In genomic region chr3:45319257-45319656, GRCm38 (mm10) we compare ENCODE assay signal across 19 mouse cellular contexts. TPM values are rescaled to one million over a fixed set of nuclear protein-coding genes. Genes with fewer than 3 reads are reported as not detected.
DNase-seq lines count a peak whose midpoint lies in the region; ATAC-seq and TF ChIP-seq lines count a peak whose summit lies in the region.
"Had no signal": no experiment of that assay in that cellular context is flagged by ENCODE, and none has a peak within 500 bp of the region (broad histone marks: within the 10 kb centered on the region; RNA-seq: fewer than 3 reads in every experiment).

No protein-coding gene starts in this region.

- H3K36me3 ChIP-seq in hindbrain, postnatal 0 days (ENCODE audit: insufficient read depth, low read length) = no peaks in the 10 kb centered on the region
- no peaks in the 10 kb centered on the region for H3K36me3 ChIP-seq in hindbrain, embryonic 10.5 days
- H3K36me3 ChIP-seq in midbrain, postnatal 0 days (ENCODE audit: insufficient read depth, low read length) = no peaks in the 10 kb centered on the region
- H3K36me3 ChIP-seq in midbrain, embryonic 14.5 days (ENCODE audit: control insufficient read depth, insufficient read depth, low read length) = no peaks in the 10 kb centered on the region
- no peaks in the 10 kb centered on the region for H3K36me3 ChIP-seq in intestine, embryonic 16.5 days (ENCODE audit: control insufficient read depth, insufficient read depth, low read length)
- no peaks in the 10 kb centered on the region for H3K36me3 ChIP-seq in neural tube, embryonic 15.5 days
- H3K36me3 ChIP-seq: embryonic facial prominence, embryonic 13.5 days; forebrain, embryonic 10.5 days; limb, embryonic 13.5 days; midbrain, embryonic 13.5 days; stomach, embryonic 15.5 days had no signal

- DNase-seq in hindbrain, postnatal 0 days (ENCODE audit: low spot score) = no peak
- DNase-seq in hindbrain, embryonic 10.5 days (ENCODE audit: low spot score) = no peak
- DNase-seq in midbrain, postnatal 0 days (ENCODE audit: low spot score) = no peak
- DNase-seq in midbrain, embryonic 14.5 days = no peak
- peak; percentile 32 for DNase-seq in NIH3T3 (ENCODE audit: low read depth)
- peak; percentile 15 for DNase-seq in mesoderm, embryonic 11.5 days (ENCODE audit: low read depth, low spot score)
- DNase-seq: cerebellum, adult 9-10 months; kidney, postnatal 14 days; lung, postnatal 14 days; thymus, postnatal 25 days had no signal

- peak; percentile 36; the same call in 1 of the 2 replicates for TF ChIP-seq CTCF in hindbrain, postnatal 0 days (IDR thresholded peaks at IDR 0.05; ENCODE audit: low read depth)
- TF ChIP-seq CTCF in midbrain, postnatal 0 days (IDR thresholded peaks at IDR 0.05) = peak; percentile 35

- H3K27ac ChIP-seq in hindbrain, postnatal 0 days = no peak overlapping the region
- no peak overlapping the region for H3K27ac ChIP-seq in hindbrain, embryonic 10.5 days
- H3K27ac ChIP-seq in midbrain, postnatal 0 days (ENCODE audit: low read depth, low read length) = no peak overlapping the region
- H3K27ac ChIP-seq in midbrain, embryonic 14.5 days (replicated peaks; ENCODE audit: low read depth, low read length) = no peak overlapping the region
- no peak overlapping the region for H3K27ac ChIP-seq in intestine, embryonic 16.5 days (ENCODE audit: low read length)
- no peak overlapping the region for H3K27ac ChIP-seq in neural tube, embryonic 15.5 days (replicated peaks)
- H3K27ac ChIP-seq: embryonic facial prominence, embryonic 13.5 days; forebrain, embryonic 10.5 days; limb, embryonic 13.5 days; midbrain, embryonic 13.5 days; stomach, embryonic 15.5 days had no signal

- H3K9ac ChIP-seq in hindbrain, postnatal 0 days (replicated peaks; ENCODE audit: low read length) = no peak overlapping the region
- no peak overlapping the region for H3K9ac ChIP-seq in midbrain, postnatal 0 days (replicated peaks; ENCODE audit: low read length, poor library complexity, severe bottlenecking)
- no peak overlapping the region for H3K9ac ChIP-seq in midbrain, embryonic 14.5 days (replicated peaks; ENCODE audit: low read length)
- no peak overlapping the region for H3K9ac ChIP-seq in intestine, embryonic 16.5 days (ENCODE audit: low read depth, low read length)
- no peak overlapping the region for H3K9ac ChIP-seq in neural tube, embryonic 15.5 days (replicated peaks)
- H3K9ac ChIP-seq: embryonic facial prominence, embryonic 13.5 days; limb, embryonic 13.5 days; midbrain, embryonic 13.5 days; stomach, embryonic 15.5 days had no signal

- no peak overlapping the region for H3K4me2 ChIP-seq in hindbrain, postnatal 0 days (ENCODE audit: low read depth, low read length)
- H3K4me2 ChIP-seq in midbrain, postnatal 0 days (ENCODE audit: low read depth, low read length, poor library complexity, severe bottlenecking) = no peak overlapping the region
- H3K4me2 ChIP-seq in midbrain, embryonic 14.5 days (ENCODE audit: low read length) = no peak overlapping the region
- H3K4me2 ChIP-seq in intestine, embryonic 16.5 days (ENCODE audit: low read depth, low read length) = no peak overlapping the region
- H3K4me2 ChIP-seq in neural tube, embryonic 15.5 days = no peak overlapping the region
- H3K4me2 ChIP-seq: embryonic facial prominence, embryonic 13.5 days; limb, embryonic 13.5 days; midbrain, embryonic 13.5 days; stomach, embryonic 15.5 days had no signal

- WGBS in hindbrain, postnatal 0 days = 40% methylated on average over 2 of the region's 2 CpGs
- WGBS in hindbrain, embryonic 10.5 days = 44% methylated on average over 2 of the region's 2 CpGs
- WGBS in midbrain, postnatal 0 days = 47% methylated on average over 2 of the region's 2 CpGs
- WGBS in midbrain, embryonic 14.5 days = 48% methylated on average over 2 of the region's 2 CpGs
- WGBS in intestine, embryonic 16.5 days = 50% methylated on average over 2 of the region's 2 CpGs
- WGBS in neural tube, embryonic 15.5 days = 45% methylated on average over 2 of the region's 2 CpGs

- no peak for ATAC-seq in hindbrain, postnatal 0 days
- ATAC-seq in midbrain, postnatal 0 days (ENCODE audit: low FRiP score) = no peak
- ATAC-seq in midbrain, embryonic 14.5 days (ENCODE audit: low FRiP score, low TSS enrichment) = no peak
- no peak for ATAC-seq in intestine, embryonic 16.5 days
- ATAC-seq in neural tube, embryonic 15.5 days (ENCODE audit: low FRiP score) = no peak
- ATAC-seq: activated CD4-positive, CD25-positive, alpha-beta regulatory T cell, adult 4 months; inflammation-experienced regulatory T-cells, adult 6 months; midbrain, embryonic 13.5 days had no signal

- H3K9me3 ChIP-seq in hindbrain, postnatal 0 days (ENCODE audit: low read length) = no peaks in the 10 kb centered on the region
- H3K9me3 ChIP-seq in hindbrain, embryonic 10.5 days = no peaks in the 10 kb centered on the region
- no peaks in the 10 kb centered on the region for H3K9me3 ChIP-seq in midbrain, postnatal 0 days (ENCODE audit: low read length)
- H3K9me3 ChIP-seq in midbrain, embryonic 14.5 days (ENCODE audit: control insufficient read depth, low read length) = no peaks in the 10 kb centered on the region
- no peaks in the 10 kb centered on the region for H3K9me3 ChIP-seq in intestine, embryonic 16.5 days (ENCODE audit: control insufficient read depth, low read length)
- no peaks in the 10 kb centered on the region for H3K9me3 ChIP-seq in neural tube, embryonic 15.5 days (replicated peaks)
- H3K9me3 ChIP-seq: embryonic facial prominence, embryonic 13.5 days; forebrain, embryonic 10.5 days; limb, embryonic 13.5 days; midbrain, embryonic 13.5 days; stomach, embryonic 15.5 days had no signal

- H3K4me1 ChIP-seq in hindbrain, postnatal 0 days (ENCODE audit: insufficient read depth, low read length) = no peaks in the 10 kb centered on the region
- H3K4me1 ChIP-seq in hindbrain, embryonic 10.5 days (replicated peaks) = no peaks in the 10 kb centered on the region
- no peaks in the 10 kb centered on the region for H3K4me1 ChIP-seq in midbrain, postnatal 0 days (ENCODE audit: insufficient read depth, low read length)
- no peaks in the 10 kb centered on the region for H3K4me1 ChIP-seq in midbrain, embryonic 14.5 days (ENCODE audit: control insufficient read depth, insufficient read depth, low read length)
- no peaks in the 10 kb centered on the region for H3K4me1 ChIP-seq in intestine, embryonic 16.5 days (ENCODE audit: control insufficient read depth, insufficient read depth, low read length)
- no peaks in the 10 kb centered on the region for H3K4me1 ChIP-seq in neural tube, embryonic 15.5 days
- H3K4me1 ChIP-seq: embryonic facial prominence, embryonic 13.5 days; forebrain, embryonic 10.5 days; limb, embryonic 13.5 days; midbrain, embryonic 13.5 days; stomach, embryonic 15.5 days had no signal

- H3K4me3 ChIP-seq in hindbrain, postnatal 0 days (ENCODE audit: low read length) = no peak overlapping the region
- H3K4me3 ChIP-seq in hindbrain, embryonic 10.5 days = no peak overlapping the region
- H3K4me3 ChIP-seq in midbrain, postnatal 0 days (ENCODE audit: low read depth, low read length) = no peak overlapping the region
- H3K4me3 ChIP-seq in midbrain, embryonic 14.5 days (replicated peaks; ENCODE audit: low read depth, low read length) = no peak overlapping the region
- no peak overlapping the region for H3K4me3 ChIP-seq in intestine, embryonic 16.5 days (ENCODE audit: low read length)
- H3K4me3 ChIP-seq in neural tube, embryonic 15.5 days (replicated peaks) = no peak overlapping the region
- H3K4me3 ChIP-seq: embryonic facial prominence, embryonic 13.5 days; forebrain, embryonic 10.5 days; limb, embryonic 13.5 days; midbrain, embryonic 13.5 days; stomach, embryonic 15.5 days had no signal

- H3K27me3 ChIP-seq in hindbrain, postnatal 0 days (ENCODE audit: insufficient read depth, low read length) = no peaks in the 10 kb centered on the region
- no peaks in the 10 kb centered on the region for H3K27me3 ChIP-seq in hindbrain, embryonic 10.5 days (ENCODE audit: insufficient read depth, poor library complexity, severe bottlenecking)
- H3K27me3 ChIP-seq in midbrain, postnatal 0 days (ENCODE audit: insufficient read depth, low read length) = no peaks in the 10 kb centered on the region
- no peaks in the 10 kb centered on the region for H3K27me3 ChIP-seq in midbrain, embryonic 14.5 days (ENCODE audit: control insufficient read depth, insufficient read depth, low read length)
- no peaks in the 10 kb centered on the region for H3K27me3 ChIP-seq in intestine, embryonic 16.5 days (replicated peaks; ENCODE audit: control insufficient read depth, insufficient read depth, low read length)
- H3K27me3 ChIP-seq in neural tube, embryonic 15.5 days (replicated peaks) = no peaks in the 10 kb centered on the region
- H3K27me3 ChIP-seq: embryonic facial prominence, embryonic 13.5 days; limb, embryonic 13.5 days; midbrain, embryonic 13.5 days; stomach, embryonic 15.5 days had no signal

RNA-seq across cellular contexts. Expression of gene Pcdh10, which starts 58.9 kb away (rescaled TPM):
- total RNA-seq in hindbrain, postnatal 0 days (2014; rRNA removed) = 134 and 136 TPM in 2 replicates
- 19.6 and 21.4 TPM in 2 replicates for polyA plus RNA-seq in hindbrain, postnatal 0 days (2015; fragmentation: Nextera tagmentation; extraction: Ambion mirVana)
- polyA plus RNA-seq in hindbrain, embryonic 10.5 days (2016; fragmentation: Nextera tagmentation; extraction: Ambion mirVana) = 1.2 and 1.8 TPM in 2 replicates
- 169 and 181 TPM in 2 replicates for total RNA-seq in midbrain, postnatal 0 days (2014; rRNA removed)
- 23.5 and 26.7 TPM in 2 replicates for polyA plus RNA-seq in midbrain, postnatal 0 days (2015; fragmentation: Nextera tagmentation; extraction: Ambion mirVana)
- 30.9 and 35.4 TPM in 2 replicates for polyA plus RNA-seq in midbrain, embryonic 14.5 days (2014; fragmentation: Nextera tagmentation; extraction: Ambion mirVana)
- polyA plus RNA-seq in intestine, embryonic 16.5 days (2015; fragmentation: Nextera tagmentation; extraction: Ambion mirVana) = 0.49 and 0.50 TPM in 2 replicates
- 13.6 and 19.8 TPM in 2 replicates for polyA plus RNA-seq in neural tube, embryonic 15.5 days (2015; fragmentation: Nextera tagmentation; extraction: Ambion mirVana)

Comparison
In these comparisons a context has a peak if more than half of its experiments do, and no peak if none do; other contexts are left out.
1. DNase-seq: peak in NIH3T3 (single experiment) and mesoderm, embryonic 11.5 days (single experiment); none in hindbrain, postnatal 0 days (single experiment), hindbrain, embryonic 10.5 days (single experiment), midbrain, postnatal 0 days (single experiment) and midbrain, embryonic 14.5 days (single experiment).